Mouse (Mus musculus) embryo, embryonic 10 days (tissue): ENCODE results near the gene Zfp467.

Experiments used
- DNase-seq: peaks from one replicate; pipeline ENCODE4 v3.0.0-alpha.2; 2015; ENCODE audit warnings: low spot score

The Zfp467 gene

DNA sequence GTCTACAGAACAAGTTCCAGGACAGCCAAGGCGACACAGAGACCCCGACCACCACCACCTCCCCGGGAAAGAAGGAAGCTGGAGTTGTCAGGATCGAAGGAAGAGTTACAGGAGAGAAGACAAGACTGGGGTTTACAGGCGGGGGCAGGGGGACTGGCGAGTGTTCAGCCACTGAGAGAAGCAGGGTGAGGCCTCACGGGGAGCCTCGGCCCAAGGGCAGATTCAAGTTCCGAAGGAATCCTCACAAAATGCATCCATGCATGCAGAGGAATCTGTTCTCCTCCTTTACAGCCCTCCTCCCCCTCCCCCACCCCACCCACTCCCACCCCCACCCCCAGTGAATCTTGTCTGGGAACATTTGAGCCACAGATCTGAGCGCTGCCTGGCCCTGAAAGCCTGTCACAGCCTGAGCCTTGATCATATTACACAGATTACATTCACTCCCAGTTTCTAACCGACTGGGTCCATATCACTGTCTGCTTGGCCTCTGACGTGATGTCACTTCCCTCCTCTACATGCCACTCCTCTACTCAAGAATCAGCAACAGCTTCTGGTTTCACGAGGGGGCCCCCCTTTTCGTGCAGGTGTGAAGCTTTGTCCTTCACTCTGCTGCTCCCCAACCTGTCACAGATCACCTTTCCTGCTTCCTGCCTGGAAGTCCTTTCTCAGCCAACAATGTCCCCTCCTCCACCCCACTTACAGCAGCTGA, 5.2 kb downstream of the Zfp467 start:
- DNase-seq, result peak; percentile 46

DNA sequence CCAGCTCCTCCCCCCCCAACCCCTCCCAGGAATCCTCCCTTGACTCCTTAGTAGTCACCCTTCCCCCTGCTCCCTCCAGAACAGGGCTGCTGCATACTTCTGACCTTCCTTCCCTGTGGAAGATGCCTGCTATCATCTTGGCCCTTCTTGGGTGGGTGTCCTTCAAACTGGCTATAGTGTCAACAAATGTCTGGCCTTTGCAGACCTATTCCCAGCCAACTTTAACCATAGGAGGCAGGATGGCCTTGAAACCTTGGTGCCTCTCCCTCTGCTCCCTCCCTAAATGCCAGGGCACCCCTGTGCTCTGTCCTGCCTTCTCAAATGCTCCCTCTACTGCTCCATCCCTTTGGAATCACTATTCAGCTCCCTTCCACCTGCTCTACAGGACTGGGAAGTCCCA, 6.0 kb downstream of the Zfp467 start:
- DNase-seq, result no peak

DNA sequence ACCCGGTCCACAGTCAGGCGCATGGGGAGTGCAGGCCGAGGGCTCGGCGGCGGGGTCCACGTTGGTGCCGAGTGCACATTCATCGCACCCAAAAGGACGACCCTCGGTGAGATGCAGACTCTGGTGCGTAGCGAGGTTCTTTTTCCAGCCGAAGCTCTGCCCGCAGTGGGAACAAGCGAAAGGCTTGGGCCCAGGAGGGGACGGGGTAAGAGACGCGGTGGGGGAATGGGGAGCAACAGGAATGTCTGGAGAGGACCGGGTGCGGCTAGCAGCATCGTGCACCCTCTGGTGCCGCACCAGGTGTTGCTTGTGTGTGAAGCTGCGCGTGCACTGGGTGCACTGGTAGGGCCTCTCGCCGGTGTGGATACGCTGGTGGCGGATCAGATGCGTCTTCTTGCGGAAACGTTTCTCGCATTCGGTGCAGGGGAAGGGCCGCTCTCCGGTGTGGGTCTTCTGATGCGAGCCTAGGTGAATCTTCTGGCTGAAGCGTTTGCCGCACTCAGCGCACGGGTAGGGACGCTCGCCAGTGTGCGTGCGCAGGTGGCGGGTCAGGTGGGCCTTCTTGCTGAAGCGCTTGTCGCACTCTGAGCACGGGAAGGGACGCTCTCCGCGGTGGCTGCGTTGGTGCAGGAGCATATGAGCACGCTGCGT, 7.0 kb downstream of the Zfp467 start:
- DNase-seq, result peak; percentile 51

DNA sequence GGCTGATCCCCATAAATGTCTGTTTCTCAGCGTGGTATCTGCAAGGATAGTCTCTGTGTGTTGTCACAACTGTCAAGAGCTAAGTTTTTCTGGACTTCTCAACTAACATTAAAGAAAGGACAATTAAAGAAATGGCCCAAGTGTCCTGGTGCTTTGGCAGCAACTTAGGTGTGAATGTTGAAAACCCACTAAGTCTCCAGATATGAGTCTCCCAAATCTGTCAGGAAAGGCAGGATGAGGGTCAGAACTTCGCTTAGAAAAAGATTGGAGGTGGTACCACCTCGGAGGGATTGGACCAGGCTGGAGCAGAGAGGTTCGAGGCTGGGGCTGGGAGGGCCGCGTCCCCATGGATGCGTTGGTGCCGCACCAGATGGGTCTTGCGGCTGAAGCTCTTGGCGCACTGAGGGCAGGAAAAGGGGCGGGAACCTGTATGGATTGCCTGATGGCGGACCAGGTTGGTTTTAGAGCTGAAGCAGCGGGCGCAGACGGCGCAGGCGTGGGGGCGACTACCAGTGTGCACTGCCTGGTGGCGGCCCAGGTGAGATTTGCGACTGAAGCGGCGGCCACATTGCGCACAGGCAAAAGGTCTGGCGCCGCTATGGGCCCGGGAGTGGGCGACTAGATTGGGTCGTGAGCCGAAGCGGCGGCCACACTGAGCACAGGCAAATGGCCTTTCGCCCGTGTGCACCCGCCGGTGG, 7.8 kb downstream of the Zfp467 start:
- peak; percentile 42 for DNase-seq

DNA sequence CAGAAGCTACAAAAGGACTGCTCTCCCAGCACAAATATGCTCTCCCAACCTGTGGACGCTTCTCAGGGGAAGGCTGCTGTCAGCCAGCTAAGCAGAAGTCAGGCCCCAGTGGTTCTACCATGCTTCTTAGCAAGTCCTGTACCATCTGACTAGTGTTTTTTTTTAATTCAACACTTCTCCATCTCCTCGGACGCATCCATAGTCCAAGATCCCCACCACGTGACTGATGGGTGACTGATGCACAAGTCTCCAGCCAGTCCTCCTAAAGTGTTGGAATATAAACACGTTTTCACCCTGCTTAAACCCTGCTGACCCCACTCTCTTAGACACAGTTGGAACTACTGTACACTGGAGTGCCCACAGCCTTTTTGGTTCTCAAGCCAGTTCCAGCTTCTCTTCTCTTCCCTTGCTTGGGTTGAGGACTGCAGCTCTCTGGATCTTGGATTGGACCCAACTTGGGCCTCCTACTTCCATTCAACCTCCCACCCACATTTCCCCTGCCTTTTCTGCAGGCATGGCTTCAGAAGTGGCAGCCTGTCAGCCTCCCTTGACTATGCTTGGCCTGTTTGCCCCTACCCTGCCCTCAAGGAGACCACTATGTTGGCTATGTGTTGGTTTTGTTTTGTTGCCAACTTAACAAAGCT, 9.8 kb downstream of the Zfp467 start:
- no peak for DNase-seq

DNA sequence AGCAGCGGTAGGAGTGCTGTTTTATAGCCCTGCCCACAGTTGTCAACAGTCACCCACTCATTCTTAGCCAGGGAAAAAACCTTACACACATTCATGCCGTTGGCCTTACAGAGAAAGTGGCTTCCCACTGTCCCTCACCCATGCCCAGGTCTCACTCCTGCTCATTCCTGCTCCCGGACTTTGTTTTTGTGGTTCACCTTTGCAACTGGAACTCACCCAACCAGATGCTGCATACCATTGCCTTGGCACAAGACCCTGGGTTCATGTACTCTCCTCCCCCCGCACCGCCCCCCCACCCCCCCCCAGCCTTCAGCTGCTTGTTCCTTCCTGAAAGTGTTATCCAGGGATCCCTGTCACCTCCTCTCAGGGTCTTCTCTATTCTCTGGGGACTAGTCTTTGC, 10.5 kb downstream of the Zfp467 start:
- DNase-seq, result no peak

DNA sequence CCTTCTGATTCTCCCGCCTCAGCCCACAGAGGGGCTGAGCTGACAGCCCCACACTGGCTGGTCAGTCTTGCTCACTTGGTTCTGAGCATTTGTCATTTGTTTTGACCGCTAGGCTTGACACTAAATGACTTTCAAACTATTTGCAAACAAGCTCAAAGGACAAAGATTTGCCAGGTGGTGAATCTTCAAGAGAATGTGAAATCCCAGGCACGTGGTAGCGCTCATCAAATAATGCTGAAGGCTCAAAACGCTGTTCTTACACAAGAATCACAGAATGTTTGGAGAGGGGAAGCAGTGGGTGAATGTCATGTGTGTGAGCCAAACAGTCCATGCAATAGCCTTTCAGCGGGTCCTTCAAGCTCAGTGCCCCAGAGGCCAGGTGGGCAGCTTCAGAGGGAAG, 11.0 kb downstream of the Zfp467 start:
- DNase-seq, result no peak

DNA sequence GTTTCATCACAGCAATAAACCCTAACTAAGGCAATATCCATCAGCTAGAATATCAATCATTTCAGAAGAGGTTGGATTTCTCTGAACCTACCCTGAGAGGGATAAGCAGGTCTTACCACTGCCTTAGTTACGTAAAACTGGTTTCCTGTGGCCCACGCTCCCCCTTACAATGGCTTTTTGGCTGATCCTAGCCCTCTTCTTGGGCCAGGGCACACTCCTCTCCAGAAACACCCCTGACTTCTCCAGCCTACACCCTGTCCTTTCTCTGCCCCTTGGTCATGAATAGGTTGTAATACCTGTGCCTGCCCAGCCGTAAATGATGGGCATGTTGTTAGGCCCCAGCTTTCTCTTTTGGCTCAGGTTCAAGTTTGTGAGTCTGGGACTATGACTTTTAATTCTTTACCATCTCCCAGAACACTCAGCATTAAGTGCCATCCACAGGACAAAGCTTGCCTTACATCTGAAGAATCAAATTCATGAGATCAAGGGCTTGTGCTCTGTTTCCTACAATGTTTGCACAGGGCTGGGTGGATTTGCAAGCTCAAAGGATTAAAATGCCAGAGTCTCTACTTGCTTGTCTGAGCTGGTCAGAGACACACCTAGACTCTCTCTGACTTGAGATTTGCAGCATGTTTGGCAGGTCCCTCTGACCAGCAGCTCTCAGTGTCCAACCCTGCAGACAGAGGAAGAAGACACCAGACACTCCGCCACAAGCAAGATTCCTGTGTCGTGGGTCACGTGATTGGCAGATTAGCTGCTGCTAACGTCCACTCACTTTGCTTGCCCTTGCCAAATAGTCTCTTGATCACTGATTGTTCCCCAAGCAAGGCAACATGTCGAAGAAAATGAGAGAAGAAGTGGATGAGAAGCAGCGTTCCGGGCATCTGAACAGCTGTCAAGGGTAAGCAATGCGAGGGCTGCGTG, 12.5 kb downstream of the Zfp467 start:
- no peak for DNase-seq

DNA sequence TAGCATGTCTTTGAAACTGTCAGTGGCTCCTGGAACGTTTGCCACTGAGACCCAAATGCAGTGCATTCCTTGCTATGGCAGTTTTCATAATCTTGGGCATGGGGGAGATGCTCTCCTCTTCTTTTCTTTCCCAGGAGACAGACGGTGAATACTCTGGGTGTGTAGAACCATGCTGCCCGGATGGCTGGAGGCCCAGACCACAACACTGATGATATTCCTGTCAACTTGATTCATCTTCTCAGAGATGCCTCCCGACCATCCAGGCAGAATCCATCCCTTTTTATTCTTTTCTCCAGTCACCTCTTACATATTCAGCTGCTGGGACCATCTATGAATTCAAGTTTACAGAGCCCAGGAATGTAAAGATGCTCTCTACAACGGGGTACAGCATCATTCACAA, 14.9 kb downstream of the Zfp467 start:
- DNase-seq, result no peak

DNA sequence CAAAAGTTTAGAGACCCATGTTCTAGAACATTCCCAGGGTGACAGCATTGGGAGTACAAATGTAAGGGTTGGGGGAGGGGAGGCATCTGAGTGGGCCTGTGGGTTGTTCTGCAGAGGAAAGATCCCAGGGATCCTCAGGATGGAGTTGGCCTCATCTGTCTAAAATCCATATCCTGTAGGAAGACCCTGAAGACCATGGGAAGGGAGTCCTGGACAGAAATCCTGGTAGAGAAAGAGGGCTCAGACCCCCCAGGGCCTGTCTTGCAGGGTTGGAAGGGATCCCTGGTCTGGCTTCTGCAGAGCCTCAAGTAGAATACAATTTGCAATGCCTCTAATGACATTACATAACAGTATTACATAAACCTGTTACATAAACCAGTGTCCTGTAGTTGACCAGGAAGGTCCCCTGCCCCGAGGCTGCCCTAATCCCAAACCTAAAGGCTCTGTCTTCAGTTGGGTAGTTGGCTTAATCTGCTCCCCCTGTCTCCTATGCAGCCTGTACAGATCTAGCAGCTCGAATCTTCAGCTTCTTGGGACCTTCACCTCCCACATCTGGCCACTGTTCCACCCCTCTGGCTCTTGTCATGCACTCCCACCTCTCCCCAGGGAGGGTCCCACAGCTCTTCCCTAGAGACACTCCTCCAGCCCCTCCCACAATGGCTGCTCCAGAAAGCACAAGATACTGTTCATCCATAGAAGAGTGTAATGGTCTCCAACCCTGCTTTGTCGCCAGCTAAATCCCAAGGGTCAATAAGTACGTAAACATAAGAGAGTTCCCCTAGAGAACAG, 16.7 kb downstream of the Zfp467 start:
- DNase-seq, result no peak

DNA sequence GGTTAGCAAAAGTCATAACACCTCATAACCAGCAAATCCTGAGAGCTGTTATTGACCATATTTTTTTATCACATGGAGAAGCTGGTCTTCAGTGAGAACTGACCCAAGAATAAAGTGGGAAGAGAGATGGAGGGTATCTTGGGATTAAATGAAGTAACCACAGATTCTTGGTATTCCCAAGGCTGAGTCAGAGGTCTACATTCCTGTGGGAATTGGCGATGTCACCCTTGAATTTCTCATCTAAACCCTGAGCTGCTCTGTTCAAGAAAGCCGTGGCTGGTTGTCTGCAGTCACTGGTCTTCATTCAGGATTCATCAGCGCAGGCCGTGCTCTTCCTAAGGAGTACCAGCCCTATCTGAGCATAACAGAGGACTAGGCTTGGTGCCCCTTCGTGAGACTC, 18.7 kb downstream of the Zfp467 start:
- no peak for DNase-seq

DNA sequence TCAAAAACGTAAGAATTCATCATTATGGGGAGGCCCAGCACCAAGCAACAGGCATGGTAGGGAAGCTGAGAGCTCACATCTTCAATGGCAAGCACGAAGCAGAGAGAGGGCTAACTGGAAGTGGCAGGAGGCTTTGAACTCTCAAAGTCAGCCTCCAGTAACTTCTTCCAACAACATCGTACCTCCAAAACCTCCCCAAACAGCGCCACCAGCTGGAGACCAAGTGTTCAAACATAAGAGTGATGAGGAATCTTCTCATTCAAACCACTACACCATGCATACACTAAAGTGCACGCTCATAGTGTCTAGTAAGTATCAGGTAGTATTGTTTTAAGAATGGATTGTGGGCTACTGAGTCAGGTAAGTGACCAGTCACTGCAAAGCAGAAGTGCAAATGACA, 21.6 kb downstream of the Zfp467 start:
- DNase-seq, result no peak

DNA sequence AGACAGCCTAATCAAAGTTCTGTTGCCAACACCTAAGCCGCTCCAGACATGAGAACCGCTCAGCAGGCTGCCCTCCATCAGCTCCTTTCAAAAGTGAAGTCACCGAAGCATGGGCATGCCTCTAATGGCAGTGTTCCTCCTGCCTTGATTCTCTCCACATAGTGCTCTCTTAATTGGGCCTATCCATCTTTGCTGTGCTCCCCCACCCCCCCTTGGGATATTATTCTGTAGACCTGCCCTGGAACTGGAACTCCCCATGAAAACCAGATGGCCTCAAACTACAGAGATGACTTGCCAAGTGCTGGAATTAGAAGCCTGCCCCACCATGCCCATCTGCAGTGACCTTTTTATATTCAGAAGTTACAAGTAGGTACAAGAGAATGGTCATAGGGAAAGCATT, 22.3 kb downstream of the Zfp467 start:
- no peak for DNase-seq

DNA sequence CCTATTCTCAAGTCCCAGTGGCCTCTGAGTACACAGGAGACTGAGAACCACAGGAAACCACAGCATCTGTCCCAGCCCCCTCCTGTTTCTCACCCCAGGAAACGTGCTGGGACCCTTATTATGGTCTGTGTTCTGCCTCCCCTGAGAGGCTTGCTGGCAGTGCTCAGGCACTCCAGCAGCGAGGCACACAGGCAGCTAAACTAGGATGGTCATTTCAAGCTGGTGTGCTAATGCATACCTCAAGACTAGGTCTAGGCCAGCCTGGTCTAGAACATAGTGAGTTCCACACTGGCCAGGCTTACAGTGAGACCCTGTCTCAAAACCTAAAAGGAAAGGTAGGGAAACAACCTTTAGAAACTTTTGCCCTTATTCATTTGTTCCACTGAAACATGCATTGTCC, 25.0 kb downstream of the Zfp467 start:
- no peak for DNase-seq

DNA sequence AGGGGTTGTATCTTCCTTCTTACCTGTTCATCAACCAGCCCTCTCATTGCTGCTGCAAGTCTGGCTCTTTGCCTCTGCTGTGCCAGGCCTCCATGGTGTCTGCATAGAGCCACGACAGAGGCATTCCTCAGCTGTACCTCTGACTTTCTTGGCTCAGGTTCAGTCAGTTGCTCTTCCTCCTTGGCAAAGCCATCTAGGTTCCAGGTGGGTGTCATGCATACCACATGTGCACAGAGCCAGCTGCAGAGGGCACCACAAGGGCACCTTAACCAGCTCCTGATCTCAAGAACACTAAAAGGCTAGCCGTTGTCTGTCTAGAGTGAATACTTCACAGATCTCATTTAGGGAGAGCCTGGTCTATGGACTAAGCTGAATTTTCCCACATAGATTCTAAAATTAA, 29.1 kb downstream of the Zfp467 start:
- no peak for DNase-seq

DNA sequence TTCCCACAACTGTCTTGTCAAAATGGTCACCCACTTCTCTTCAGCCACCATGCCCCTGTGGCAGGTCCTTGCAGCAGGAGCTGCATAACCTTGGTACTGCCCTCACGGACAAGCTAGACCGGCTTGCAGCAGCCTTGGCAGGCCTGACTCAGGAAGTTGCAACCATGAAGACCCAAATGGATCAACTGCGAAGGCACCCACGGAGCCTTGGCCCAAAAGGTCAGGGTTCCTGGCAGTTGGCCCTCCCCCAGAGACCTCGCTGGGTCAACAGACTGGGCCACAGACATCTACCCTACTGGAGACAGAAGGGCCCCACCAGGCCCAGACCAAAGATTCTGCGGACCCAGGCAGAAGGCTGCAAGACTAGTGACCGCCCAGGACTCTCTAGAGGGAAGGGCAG, 30.0 kb downstream of the Zfp467 start:
- no peak for DNase-seq

DNA sequence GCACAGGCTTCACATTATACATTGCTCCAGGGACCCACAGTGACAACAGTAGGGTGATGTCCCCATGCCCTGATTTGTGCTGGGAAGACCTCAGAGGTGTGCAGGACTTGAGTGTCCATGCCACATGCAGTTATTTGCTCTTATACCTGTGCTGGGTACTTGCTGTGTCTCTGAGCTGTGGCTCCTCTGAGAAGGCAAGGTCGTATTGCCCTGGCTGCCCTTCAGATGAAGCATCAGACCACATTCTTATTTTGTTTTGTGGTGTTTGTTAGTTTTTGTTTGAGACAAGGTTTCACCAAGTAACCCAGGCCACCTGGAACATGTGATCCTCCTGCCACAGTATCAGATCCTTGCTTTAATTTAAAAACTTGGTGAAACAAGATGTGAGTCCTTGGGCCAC, 30.7 kb downstream of the Zfp467 start:
- no peak for DNase-seq

DNA sequence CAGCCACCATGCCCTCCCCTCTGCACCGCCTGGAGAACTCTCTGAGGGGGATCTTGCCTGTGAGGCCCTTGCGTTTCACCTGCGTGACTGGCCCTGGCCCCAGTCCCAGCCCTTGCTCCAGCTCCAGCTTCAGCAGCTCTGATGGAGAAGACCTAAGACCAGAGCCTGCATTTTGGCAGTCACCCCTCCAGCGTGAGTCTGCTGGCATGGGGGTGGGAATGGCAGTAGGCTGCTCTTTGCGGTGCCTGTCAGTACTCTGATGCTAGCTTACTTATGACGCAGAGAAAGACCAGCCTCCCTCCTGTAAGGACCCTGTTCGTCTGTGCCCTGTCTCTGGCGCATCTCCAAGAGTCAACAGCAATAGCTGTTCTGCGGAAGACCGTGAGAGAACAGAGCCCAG, 32.5 kb downstream of the Zfp467 start:
- DNase-seq, result no peak

DNA sequence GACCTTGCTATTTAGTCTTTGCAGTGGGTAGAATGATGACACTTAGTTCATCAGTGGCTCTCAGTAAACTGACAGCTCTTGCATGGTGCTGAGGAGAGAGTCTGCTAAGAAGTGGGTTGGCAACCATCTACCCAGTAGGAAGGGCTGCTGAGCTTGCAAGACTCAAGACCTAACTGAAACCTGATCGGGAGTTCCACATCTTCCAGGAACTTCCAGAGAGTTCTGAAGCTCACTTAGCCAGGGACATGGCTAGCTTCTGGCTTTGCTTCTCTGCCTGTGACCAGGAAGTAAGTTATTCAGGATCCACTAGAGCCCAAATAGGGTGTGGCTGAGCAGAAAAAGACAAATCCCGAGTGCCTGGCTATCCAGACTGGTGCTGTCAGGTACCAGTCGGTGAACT, 33.0 kb downstream of the Zfp467 start:
- no peak for DNase-seq

DNA sequence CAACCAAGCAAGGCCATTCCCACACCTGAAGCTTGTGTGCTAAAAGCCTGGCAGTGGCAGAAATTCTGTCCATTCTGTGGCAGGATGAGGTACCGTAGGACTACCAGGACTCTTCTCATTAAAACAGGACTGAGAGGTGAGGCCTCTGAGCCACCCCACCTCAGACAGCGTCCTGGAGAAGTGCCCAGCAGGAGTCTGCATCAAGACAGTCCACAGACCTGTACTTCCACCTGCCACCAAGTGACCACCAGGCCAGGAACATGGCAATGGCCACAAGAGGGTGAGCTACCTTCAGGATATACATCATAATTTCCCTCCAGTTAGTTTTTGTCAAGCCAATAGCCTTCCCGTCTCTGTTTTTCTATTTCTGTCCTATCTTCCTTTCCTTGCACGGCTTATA, 33.5 kb downstream of the Zfp467 start:
- DNase-seq, result no peak
